Mouse (Mus musculus) liver, adult (tissue): Measurements from ENCODE around the gene Olfr122.

Experiments
- GATA4 ChIP-seq: IDR thresholded peaks from 2 replicates; pipeline ENCODE4 v1.6.1; 2014; ENCODE audit warnings: mild to moderate bottlenecking, low read length; ENCODE audit not compliant: insufficient replicate concordance

Olfr122 gene

GRCm38 (mm10) chr17:37768307-37768706 is at the start of gene Olfr122:
TSS of gene Olfr122 (plus strand) at chr17:37768607.
- no peak for TF ChIP-seq GATA4

GRCm38 (mm10) chr17:37721508-37721907 is 46.9 kb upstream of the Olfr122 start, which contains the start of gene Olfr120:
TSS of gene Olfr120 (plus strand) at chr17:37721808.
- TF ChIP-seq GATA4: no peak

- TF ChIP-seq GATA4: no peak
Observed at GRCm38 (mm10) chr17:37738070-37738469, 30.3 kb upstream of the Olfr122 start.

- no peak for TF ChIP-seq GATA4
Observed at GRCm38 (mm10) chr17:37793229-37793628, 24.8 kb downstream of the Olfr122 start, which contains the start of gene Olfr123. TSS of gene Olfr123 (plus strand) at chr17:37793529.

GRCm38 (mm10) chr17:37799588-37799987 is 31.2 kb downstream of the Olfr122 start, which contains the start of gene Olfr124:
TSS of gene Olfr124 (plus strand) at chr17:37799888.
- TF ChIP-seq GATA4: no peak
